Mouse (Mus musculus): ENCODE measurements around the gene Alox12b.

Gene Alox12b

GRCm38 (mm10) chr11:69211431-69211830 lies 54.6 kb downstream of the Alox12b start:
- in situ Hi-C loops (cut with MboI; ENCODE audit: low pct_unique_long_range_greater_than_20kb in 1 of 2, low sequenced_read_pairs in 2 of 2, unreplicated experiment in 1 of 2): no loop called here

- in situ Hi-C loops (cut with MboI; ENCODE audit: low pct_unique_long_range_greater_than_20kb in 1 of 2, low sequenced_read_pairs in 2 of 2, unreplicated experiment in 1 of 2): no loop called here
Observed at GRCm38 (mm10) chr11:69217411-69217810, 60.6 kb downstream of the Alox12b start.

- in situ Hi-C loops (cut with MboI; ENCODE audit: low pct_unique_long_range_greater_than_20kb in 1 of 2, low sequenced_read_pairs in 2 of 2, unreplicated experiment in 1 of 2): no loop called here
Observed at GRCm38 (mm10) chr11:69218661-69219060, 61.9 kb downstream of the Alox12b start.

Measured in mouse embryonic stem cell (cell line).